Mouse (Mus musculus): ENCODE measurements around the gene Cox7b2.
"Not testable (repeated sequence)": the region's sequence is repeated elsewhere in the genome, so short reads cannot be mapped to it uniquely, and the experiment has no call there.

Cox7b2 gene

GRCm38 (mm10) chr5:71548079-71548478 lies at the start of gene Cox7b2:
Cox7b2 (minus strand) TSS chr5:71548205.
- in situ Hi-C loops (cut with MboI, MseI) = no loop called here

- in situ Hi-C loops (cut with MboI, MseI) = no loop called here
Measured at GRCm38 (mm10) chr5:71595321-71595720, 47.3 kb upstream of the Cox7b2 start.

- in situ Hi-C loops (cut with MboI, MseI) = no loop called here
Measured at GRCm38 (mm10) chr5:71593745-71594255, 45.8 kb upstream of the Cox7b2 start.

- in situ Hi-C loops (cut with MboI, MseI) = no loop called here
Measured at GRCm38 (mm10) chr5:71571646-71572237, 23.7 kb upstream of the Cox7b2 start.

GRCm38 (mm10) chr5:71545554-71545953 lies 2.5 kb downstream of the Cox7b2 start:
- in situ Hi-C loops (cut with MboI, MseI) = no loop called here

GRCm38 (mm10) chr5:71525486-71525885 lies 22.5 kb downstream of the Cox7b2 start:
- in situ Hi-C loops (cut with MboI, MseI) = not testable (repeated sequence)

GRCm38 (mm10) chr5:71502058-71502678 lies 45.8 kb downstream of the Cox7b2 start:
- in situ Hi-C loops (cut with MboI, MseI) = loop anchor here (5.0 kb wide), 1 partner anchor 590 kb away; no protein-coding TSS in a partner anchor

- in situ Hi-C loops (cut with MboI, MseI) = no loop called here
Measured at GRCm38 (mm10) chr5:71495621-71496020, 52.4 kb downstream of the Cox7b2 start.

- in situ Hi-C loops (cut with MboI, MseI) = no loop called here
Measured at GRCm38 (mm10) chr5:71456957-71457356, 91.0 kb downstream of the Cox7b2 start.

GRCm38 (mm10) chr5:71440174-71440573 lies 107.8 kb downstream of the Cox7b2 start:
- in situ Hi-C loops (cut with MboI, MseI) = no loop called here
